Mouse (Mus musculus): Measurements from ENCODE around the gene 1700019N19Rik. TPM values are rescaled to one million over a fixed set of nuclear protein-coding genes. Genes with fewer than 3 reads are reported as not detected.

1700019N19Rik gene
- polyA plus RNA-seq, 1 experiment from 2014 or later, result 0.23 TPM

DNA sequence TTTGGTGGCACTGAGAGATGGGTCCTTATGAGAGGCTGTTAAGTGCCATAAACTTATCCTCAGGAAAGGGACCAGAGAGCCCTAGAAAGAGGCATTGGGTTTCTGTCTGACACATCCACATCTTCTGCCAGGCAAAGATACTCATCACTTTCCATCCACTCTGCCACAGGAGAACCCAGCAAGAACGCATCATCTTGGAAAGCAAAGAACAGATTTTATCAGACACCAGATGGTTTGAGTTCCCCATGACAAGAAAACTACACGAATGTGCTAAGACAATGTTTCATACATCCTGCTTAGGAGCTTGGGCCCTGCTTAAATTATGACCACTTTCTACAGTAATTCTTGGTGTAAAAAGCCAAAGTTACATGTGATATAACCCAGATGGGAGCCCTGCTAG is 43.4 kb downstream of the 1700019N19Rik start:
- H3K4me1 ChIP-seq (replicated peaks; ENCODE audit: control insufficient read depth, insufficient read depth, low read length), result no peaks in the 10 kb centered on the region
- H3K27ac ChIP-seq (ENCODE audit: low read depth, low read length), result no peak overlapping the region
- no peak overlapping the region for H3K4me3 ChIP-seq (ENCODE audit: low read depth, low read length)
- no peaks in the 10 kb centered on the region for H3K9me3 ChIP-seq (ENCODE audit: control insufficient read depth, low read length)
- H3K27me3 ChIP-seq (replicated peaks; ENCODE audit: control insufficient read depth, insufficient read depth, low read length), result no peaks in the 10 kb centered on the region
- 84% methylated on average over 2 of the region's 2 CpGs for WGBS
- H3K9ac ChIP-seq (ENCODE audit: low read depth, low read length), result no peak overlapping the region
- no peaks in the 10 kb centered on the region for H3K36me3 ChIP-seq (ENCODE audit: control insufficient read depth, insufficient read depth, low read length)
- DNase-seq (ENCODE audit: low spot score) (no peak), ATAC-seq (replicated peaks; ENCODE audit: low FRiP score) (no peak)
- no peak overlapping the region for H3K4me2 ChIP-seq

DNA sequence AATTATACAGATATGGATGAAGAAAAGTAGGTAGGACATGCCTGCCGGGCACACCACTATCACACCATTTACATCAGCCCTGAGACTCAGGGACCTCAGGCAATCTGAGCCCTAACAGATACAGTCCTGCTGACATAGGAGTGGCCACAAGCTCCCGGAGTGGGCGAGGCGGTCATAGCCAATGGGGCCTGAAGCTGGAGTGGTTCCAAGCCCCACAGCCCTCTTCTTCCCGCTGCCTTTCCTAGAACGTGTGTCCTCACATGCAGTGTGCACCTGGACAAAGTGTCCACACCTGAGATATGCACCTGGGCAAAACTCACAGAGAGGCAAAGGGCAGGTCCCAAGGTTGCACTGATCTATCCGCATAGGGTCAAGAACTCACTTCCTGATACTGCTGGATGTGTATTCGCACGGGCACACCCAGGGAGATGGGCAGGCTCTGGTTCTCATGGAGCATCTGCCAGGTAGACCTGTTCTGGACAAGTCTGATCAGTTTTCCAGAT is 46.7 kb downstream of the 1700019N19Rik start:
- no peak overlapping the region for H3K4me3 ChIP-seq (ENCODE audit: low read depth, low read length)
- no peaks in the 10 kb centered on the region for H3K4me1 ChIP-seq (replicated peaks; ENCODE audit: control insufficient read depth, insufficient read depth, low read length)
- no peaks in the 10 kb centered on the region for H3K9me3 ChIP-seq (ENCODE audit: control insufficient read depth, low read length)
- H3K36me3 ChIP-seq (ENCODE audit: control insufficient read depth, insufficient read depth, low read length), result no peaks in the 10 kb centered on the region
- WGBS, result 80% methylated on average over 9 of the region's 9 CpGs
- no peak for DNase-seq (ENCODE audit: low spot score)
- no peaks in the 10 kb centered on the region for H3K27me3 ChIP-seq (replicated peaks; ENCODE audit: control insufficient read depth, insufficient read depth, low read length)
- ATAC-seq (replicated peaks; ENCODE audit: low FRiP score), result no peak
- H3K9ac ChIP-seq (ENCODE audit: low read depth, low read length), result no peak overlapping the region
- H3K4me2 ChIP-seq, result no peak overlapping the region
- no peak overlapping the region for H3K27ac ChIP-seq (ENCODE audit: low read depth, low read length)

DNA sequence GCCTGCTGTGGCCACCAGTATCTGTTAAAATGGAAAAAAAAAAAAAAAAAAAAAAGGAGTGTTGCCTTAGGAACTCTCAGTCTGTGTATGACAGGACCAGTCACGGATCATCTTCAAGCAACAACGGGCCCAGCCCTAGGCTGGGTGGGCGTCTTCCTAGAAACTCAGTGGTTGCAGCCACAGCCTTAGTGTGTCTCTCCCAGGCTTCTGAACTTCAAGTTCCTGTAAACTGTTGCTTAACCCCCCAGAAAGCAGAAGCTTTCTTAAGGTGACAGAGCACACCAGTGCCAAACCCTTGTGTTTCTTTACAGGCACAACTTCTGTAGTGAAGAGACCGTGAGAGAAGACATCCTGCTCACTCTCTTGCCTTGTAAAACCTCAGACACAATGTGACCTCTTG is 50.5 kb downstream of the 1700019N19Rik start:
- no peaks in the 10 kb centered on the region for H3K36me3 ChIP-seq (ENCODE audit: control insufficient read depth, insufficient read depth, low read length)
- H3K27me3 ChIP-seq (replicated peaks; ENCODE audit: control insufficient read depth, insufficient read depth, low read length), result no peaks in the 10 kb centered on the region
- H3K9ac ChIP-seq (ENCODE audit: low read depth, low read length), result no peak overlapping the region
- no peaks in the 10 kb centered on the region for H3K4me1 ChIP-seq (replicated peaks; ENCODE audit: control insufficient read depth, insufficient read depth, low read length)
- no peak for DNase-seq (ENCODE audit: low spot score)
- H3K4me3 ChIP-seq (ENCODE audit: low read depth, low read length), result no peak overlapping the region
- no peak for ATAC-seq (replicated peaks; ENCODE audit: low FRiP score)
- H3K9me3 ChIP-seq (ENCODE audit: control insufficient read depth, low read length), result no peaks in the 10 kb centered on the region
- H3K27ac ChIP-seq (ENCODE audit: low read depth, low read length), result no peak overlapping the region
- no peak overlapping the region for H3K4me2 ChIP-seq
- 55% methylated on average over 4 of the region's 4 CpGs for WGBS

DNA sequence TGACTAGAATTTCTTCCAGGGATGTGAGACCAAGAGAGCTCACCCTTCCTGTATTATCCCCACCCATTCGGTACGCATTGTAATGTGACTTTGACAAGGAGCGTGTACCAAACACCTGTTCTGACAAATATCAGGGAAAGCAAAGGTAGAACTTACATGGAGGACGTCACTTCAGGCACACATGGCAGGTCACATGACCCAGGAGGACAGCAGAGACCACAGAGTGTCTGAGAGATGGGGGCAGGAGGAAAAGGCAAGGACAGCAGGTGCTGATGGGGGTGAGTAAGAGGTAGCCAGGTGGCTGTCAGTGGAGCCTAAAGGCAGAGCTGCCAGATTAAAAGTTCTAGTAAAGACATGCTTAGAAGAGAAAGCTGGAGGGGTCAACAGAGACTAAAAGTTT is 51.5 kb downstream of the 1700019N19Rik start:
- DNase-seq (ENCODE audit: low spot score), result no peak
- H3K9me3 ChIP-seq (ENCODE audit: control insufficient read depth, low read length), result no peaks in the 10 kb centered on the region
- ATAC-seq (replicated peaks; ENCODE audit: low FRiP score), result no peak
- WGBS, result 81% methylated on average over 4 of the region's 4 CpGs
- no peak overlapping the region for H3K9ac ChIP-seq (ENCODE audit: low read depth, low read length)
- no peak overlapping the region for H3K27ac ChIP-seq (ENCODE audit: low read depth, low read length)
- H3K4me3 ChIP-seq (ENCODE audit: low read depth, low read length), result no peak overlapping the region
- no peaks in the 10 kb centered on the region for H3K36me3 ChIP-seq (ENCODE audit: control insufficient read depth, insufficient read depth, low read length)
- no peaks in the 10 kb centered on the region for H3K4me1 ChIP-seq (replicated peaks; ENCODE audit: control insufficient read depth, insufficient read depth, low read length)
- H3K27me3 ChIP-seq (replicated peaks; ENCODE audit: control insufficient read depth, insufficient read depth, low read length), result no peaks in the 10 kb centered on the region
- H3K4me2 ChIP-seq, result no peak overlapping the region

DNA sequence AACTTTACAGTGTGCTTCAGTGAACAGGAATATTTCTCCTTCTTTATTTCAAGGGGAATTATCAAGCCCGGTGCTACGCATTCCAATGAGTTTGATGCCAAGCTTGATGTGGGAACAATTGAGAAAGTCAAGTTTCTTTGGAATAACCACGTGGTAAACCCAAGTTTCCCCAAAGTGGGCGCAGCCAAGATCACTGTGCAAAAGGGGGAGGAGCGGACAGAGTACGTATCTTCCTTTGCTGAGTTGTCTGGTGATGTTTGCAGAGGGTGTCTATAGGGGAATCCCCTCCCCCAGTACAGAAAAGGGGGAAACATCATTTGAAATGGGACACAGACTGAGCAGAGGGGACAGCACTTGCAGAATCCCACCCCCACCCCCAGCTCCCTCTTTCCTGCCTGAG is 53.2 kb downstream of the 1700019N19Rik start:
- ATAC-seq (replicated peaks; ENCODE audit: low FRiP score) (no peak), DNase-seq (ENCODE audit: low spot score) (no peak)
- H3K4me3 ChIP-seq (ENCODE audit: low read depth, low read length), result no peak overlapping the region
- H3K4me1 ChIP-seq (replicated peaks; ENCODE audit: control insufficient read depth, insufficient read depth, low read length), result no peaks in the 10 kb centered on the region
- no peak overlapping the region for H3K4me2 ChIP-seq
- no peak overlapping the region for H3K9ac ChIP-seq (ENCODE audit: low read depth, low read length)
- 77% methylated on average over 6 of the region's 6 CpGs for WGBS
- H3K27me3 ChIP-seq (replicated peaks; ENCODE audit: control insufficient read depth, insufficient read depth, low read length), result no peaks in the 10 kb centered on the region
- no peaks in the 10 kb centered on the region for H3K36me3 ChIP-seq (ENCODE audit: control insufficient read depth, insufficient read depth, low read length)
- H3K9me3 ChIP-seq (ENCODE audit: control insufficient read depth, low read length), result no peaks in the 10 kb centered on the region
- H3K27ac ChIP-seq (ENCODE audit: low read depth, low read length), result no peak overlapping the region

DNA sequence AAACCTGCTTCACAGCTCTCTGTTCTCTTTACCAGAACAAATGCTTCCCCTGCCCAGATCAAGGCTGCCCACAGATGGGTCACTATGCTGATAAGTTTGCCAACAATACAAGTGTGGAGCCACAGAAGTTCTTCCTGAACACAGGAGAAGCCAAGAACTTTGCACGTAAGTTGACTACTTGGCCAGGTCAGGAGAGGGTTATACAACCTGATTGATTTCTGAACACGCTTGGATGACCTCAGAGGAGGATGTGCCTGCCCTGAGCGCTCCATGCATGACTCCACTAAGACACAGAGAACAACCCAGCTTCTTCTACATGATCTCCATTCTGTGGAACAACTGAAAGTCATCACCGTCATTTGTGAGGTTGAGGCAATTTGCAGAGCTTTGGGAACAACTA is 56.1 kb downstream of the 1700019N19Rik start:
- ATAC-seq (replicated peaks; ENCODE audit: low FRiP score), result no peak
- Histone ChIP-seq H3K4me1 (replicated peaks; ENCODE audit: control insufficient read depth, insufficient read depth, low read length) (no peaks in the 10 kb centered on the region), H3K27me3 (replicated peaks; ENCODE audit: control insufficient read depth, insufficient read depth, low read length) (no peaks in the 10 kb centered on the region), H3K4me3 (ENCODE audit: low read depth, low read length) (no peak overlapping the region), H3K36me3 (ENCODE audit: control insufficient read depth, insufficient read depth, low read length) (no peaks in the 10 kb centered on the region), H3K4me2 (no peak overlapping the region), H3K9me3 (ENCODE audit: control insufficient read depth, low read length) (no peaks in the 10 kb centered on the region), H3K27ac (ENCODE audit: low read depth, low read length) (no peak overlapping the region), H3K9ac (ENCODE audit: low read depth, low read length) (no peak overlapping the region)
- DNase-seq (ENCODE audit: low spot score), result no peak
- 74% methylated on average over 4 of the region's 4 CpGs for WGBS

Other genes starting within 250 kb of the 1700019N19Rik start
- gene Pnlip, start 142.0 kb downstream of the 1700019N19Rik start, polyA plus RNA-seq (2014; fragmentation: Nextera tagmentation; extraction: Ambion mirVana), result 0.18 TPM in 1 of 2 replicates, not detected in the other
- gene Pnliprp1, start 65.6 kb downstream of the 1700019N19Rik start, polyA plus RNA-seq (2014; fragmentation: Nextera tagmentation; extraction: Ambion mirVana), result 25.8 and 27.5 TPM in 2 replicates
- gene Pnliprp2, start 34.7 kb downstream of the 1700019N19Rik start, polyA plus RNA-seq (2014; fragmentation: Nextera tagmentation; extraction: Ambion mirVana), result 5.6 and 5.8 TPM in 2 replicates
- 0.25 and 0.49 TPM in 2 replicates for gene Eno4, start 149.0 kb upstream of the 1700019N19Rik start, polyA plus RNA-seq (2014; fragmentation: Nextera tagmentation; extraction: Ambion mirVana)
- 1.0 and 1.5 TPM in 2 replicates for gene Hspa12a, start 149.2 kb upstream of the 1700019N19Rik start, polyA plus RNA-seq (2014; fragmentation: Nextera tagmentation; extraction: Ambion mirVana)

Data from liver, embryonic 11.5 days (tissue).